In the genomic region with DNA sequence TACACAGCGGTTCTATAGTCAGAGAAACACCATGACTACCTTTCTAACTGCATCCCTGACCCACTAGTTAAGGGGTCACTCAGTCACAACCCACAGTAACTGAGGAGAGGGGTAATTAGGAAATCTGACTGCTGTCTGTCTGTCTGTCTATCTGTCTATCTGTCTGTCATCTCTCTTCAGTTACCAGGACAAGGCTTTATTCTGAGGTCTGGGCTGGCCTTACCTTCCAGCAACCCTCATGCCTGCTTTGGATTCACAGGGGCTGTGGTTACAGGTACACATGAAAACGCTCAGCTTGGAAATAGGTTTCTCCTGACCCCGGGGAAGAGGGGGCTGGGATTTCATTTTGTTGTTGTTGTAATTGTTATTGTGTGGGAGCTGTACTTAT, we compare ENCODE assay signal across 18 mouse cellular contexts. TPM values are rescaled to one million over a fixed set of nuclear protein-coding genes. Genes with fewer than 3 reads are reported as not detected.
DNase-seq lines count a peak whose midpoint lies in the region; ATAC-seq and TF ChIP-seq lines count a peak whose summit lies in the region.
"Had no signal": no experiment of that assay in that cellular context is flagged by ENCODE, and none has a peak within 500 bp of the region (broad histone marks: within the 10 kb centered on the region; RNA-seq: fewer than 3 reads in every experiment).

No protein-coding gene starts in this region.

- no peak for DNase-seq in heart, postnatal 0 days (ENCODE audit: low spot score)
- no peak for DNase-seq in heart, postnatal 14 days
- no peak for DNase-seq in CH12.LX (ENCODE audit: extremely low read depth)
- DNase-seq in ES-E14 (ENCODE audit: low read depth, low spot score) = no peak
- no peak for DNase-seq in urinary bladder, adult 2 months (ENCODE audit: low spot score)
- DNase-seq in frontal cortex, postnatal 14 days (ENCODE audit: low spot score in 2 of 2) = no peak
- DNase-seq: cerebellum, adult 11-12 months; cerebellum, postnatal 36 days; layer of hippocampus, postnatal 36 days; lung, adult 2 months; retina, postnatal 1 day; thymus, postnatal 36 days had no signal

- dilution Hi-C loops in CH12.LX (cut with MboI; ENCODE audit: extremely low pct_ligation_motif_present, extremely low pct_unique_long_range_greater_than_20kb, low sequenced_read_pairs) = no loop called here

- TF ChIP-seq POLR2A in CH12.LX (IDR thresholded peaks at IDR 0.05; ENCODE audit: low read depth, low read length) = no peak

- H3K27me3 ChIP-seq in heart, postnatal 0 days (ENCODE audit: control insufficient read depth, insufficient read depth, low read length) = no peaks in the 10 kb centered on the region
- H3K27me3 ChIP-seq in CH12.LX (replicated peaks) = no peaks in the 10 kb centered on the region
- H3K27me3 ChIP-seq in limb, embryonic 15.5 days = no peaks in the 10 kb centered on the region
- H3K27me3 ChIP-seq in forebrain, embryonic 16.5 days (replicated peaks; ENCODE audit: control insufficient read depth, insufficient read depth, low read length) = no peaks in the 10 kb centered on the region
- H3K27me3 ChIP-seq: forebrain, embryonic 15.5 days; hindbrain, embryonic 13.5 days had no signal

- no peak overlapping the region for H3K9ac ChIP-seq in heart, postnatal 0 days (replicated peaks; ENCODE audit: low read depth, low read length)
- H3K9ac ChIP-seq in CH12.LX (ENCODE audit: insufficient read depth, low read depth) (peak overlapping the region; percentile 94), ES-E14 (ENCODE audit: insufficient read depth, low read depth, low read length, poor library complexity, severe bottlenecking) (peak overlapping the region; percentile 43; the same call in 1 of the 2 replicates)
- no peak overlapping the region for H3K9ac ChIP-seq in limb, embryonic 15.5 days
- no peak overlapping the region for H3K9ac ChIP-seq in forebrain, embryonic 16.5 days (replicated peaks; ENCODE audit: low read depth, low read length)
- H3K9ac ChIP-seq: forebrain, embryonic 15.5 days; hindbrain, embryonic 13.5 days; liver, embryonic 12.5 days had no signal

- TF ChIP-seq RAD21 in CH12.LX (IDR thresholded peaks at IDR 0.05; ENCODE audit: low read depth, low read length) = no peak

- 0 out of 2 replicates have a peak, but pooled peaks cover 3% of the 10 kb centered on the region for H3K9me3 ChIP-seq in heart, postnatal 0 days (replicated peaks; ENCODE audit: control insufficient read depth, low read length)
- H3K9me3 ChIP-seq in CH12.LX (replicated peaks; ENCODE audit: low read length) (peaks cover 6% of the 10 kb centered on the region), ES-E14 (ENCODE audit: control insufficient read depth, insufficient read depth, low read depth, low read length) (no peaks in the 10 kb centered on the region)
- H3K9me3 ChIP-seq in limb, embryonic 15.5 days = no peaks in the 10 kb centered on the region; the same call in 1 of the 2 replicates
- no peaks in the 10 kb centered on the region for H3K9me3 ChIP-seq in forebrain, embryonic 16.5 days (ENCODE audit: control insufficient read depth, low read length)
- H3K9me3 ChIP-seq: forebrain, embryonic 15.5 days; hindbrain, embryonic 13.5 days had no signal

- intact Hi-C loops in heart, postnatal 14 days (cut with DNase I) = no loop called here

- H3K4me3 ChIP-seq in heart, postnatal 0 days (ENCODE audit: low read depth, low read length) = no peak overlapping the region
- H3K4me3 ChIP-seq in CH12.LX (replicated peaks in 1 of 3; ENCODE audit: low read depth in 2 of 3, low read length in 2 of 3, poor library complexity in 1 of 3) = peak overlapping the region; percentile 57 to 93 (median 78)
- peak overlapping the region; percentile 2 to 68; a peak in 2 of 4 replicates for H3K4me3 ChIP-seq in ES-E14 (ENCODE audit: insufficient read depth in 1 of 2, low read depth in 1 of 2, low read length in 2 of 2, poor library complexity in 1 of 2, severe bottlenecking in 1 of 2)
- H3K4me3 ChIP-seq in limb, embryonic 15.5 days = no peak overlapping the region
- no peak overlapping the region for H3K4me3 ChIP-seq in forebrain, embryonic 16.5 days (replicated peaks; ENCODE audit: low read length)
- H3K4me3 ChIP-seq: forebrain, embryonic 15.5 days; hindbrain, embryonic 13.5 days; liver, embryonic 12.5 days had no signal

- no peak for ATAC-seq in heart, postnatal 0 days (ENCODE audit: insufficient read depth, low read depth)
- no peak for ATAC-seq in limb, embryonic 15.5 days (ENCODE audit: insufficient number of reproducible peaks, low FRiP score, low TSS enrichment, low read depth)
- no peak for ATAC-seq in forebrain, embryonic 16.5 days
- ATAC-seq: forebrain, embryonic 15.5 days; liver, embryonic 12.5 days; midbrain, embryonic 16.5 days had no signal

- in situ Hi-C loops in CH12.LX (cut with MboI; ENCODE audit: low pct_ligation_motif_present, low pct_unique_long_range_greater_than_20kb, low sequenced_read_pairs) = no loop called here
- in situ Hi-C loops in ES-E14 (cut with MboI; ENCODE audit: low sequenced_read_pairs in 2 of 2, unreplicated experiment in 2 of 2) = no loop called here

- peaks cover 20% of the 10 kb centered on the region; the same call in 1 of the 2 replicates for H3K4me1 ChIP-seq in heart, postnatal 0 days (ENCODE audit: control insufficient read depth, insufficient read depth)
- peaks cover 5 to 43% of the 10 kb centered on the region in 2 experiments for H3K4me1 ChIP-seq in CH12.LX (ENCODE audit: control insufficient read depth in 1 of 2, insufficient read depth in 2 of 2)
- H3K4me1 ChIP-seq in ES-E14 (ENCODE audit: control insufficient read depth in 2 of 2, insufficient read depth in 2 of 2, low read length in 2 of 2, poor library complexity in 1 of 2) = peaks cover 2 to 9% of the 10 kb centered on the region in 2 experiments; a peak in 3 of 4 replicates
- H3K4me1 ChIP-seq in limb, embryonic 15.5 days = peaks cover 34% of the 10 kb centered on the region
- no peaks in the 10 kb centered on the region for H3K4me1 ChIP-seq in forebrain, embryonic 16.5 days (replicated peaks; ENCODE audit: control insufficient read depth, insufficient read depth, low read length)
- H3K4me1 ChIP-seq: forebrain, embryonic 15.5 days had no signal

- H3K27ac ChIP-seq in heart, postnatal 0 days (ENCODE audit: low read depth) = peak overlapping the region; percentile 76
- peak overlapping the region; percentile 89 for H3K27ac ChIP-seq in CH12.LX (ENCODE audit: insufficient read depth, low read depth)
- H3K27ac ChIP-seq in ES-E14 (ENCODE audit: insufficient read depth, low read depth, low read length, poor library complexity, severe bottlenecking) = no peak overlapping the region
- H3K27ac ChIP-seq in limb, embryonic 15.5 days = peak overlapping the region; percentile 67
- no peak overlapping the region for H3K27ac ChIP-seq in forebrain, embryonic 16.5 days (ENCODE audit: low read length)
- H3K27ac ChIP-seq: forebrain, embryonic 15.5 days; hindbrain, embryonic 13.5 days; liver, embryonic 12.5 days had no signal

- peaks cover 4% of the 10 kb centered on the region for H3K79me2 ChIP-seq in CH12.LX (replicated peaks; ENCODE audit: control insufficient read depth, extremely low read depth, insufficient read depth, poor library complexity, severe bottlenecking)

- H3K4me2 ChIP-seq in heart, postnatal 0 days (ENCODE audit: low read depth, low read length) = no peak overlapping the region
- peak overlapping the region; percentile 96 for H3K4me2 ChIP-seq in CH12.LX (ENCODE audit: insufficient read depth, low read depth, poor library complexity, severe bottlenecking)
- no peak overlapping the region for H3K4me2 ChIP-seq in limb, embryonic 15.5 days
- no peak overlapping the region for H3K4me2 ChIP-seq in forebrain, embryonic 16.5 days (ENCODE audit: low read length)
- H3K4me2 ChIP-seq: forebrain, embryonic 15.5 days had no signal

- 73% methylated on average over 3 of the region's 3 CpGs for WGBS in heart, postnatal 0 days
- WGBS in limb, embryonic 15.5 days = 73% methylated on average over 3 of the region's 3 CpGs
- WGBS in forebrain, embryonic 16.5 days = 83% methylated on average over 3 of the region's 3 CpGs

- TF ChIP-seq EP300 in heart, postnatal 0 days (IDR thresholded peaks at IDR 0.05; ENCODE audit: low read depth) = no peak
- TF ChIP-seq EP300 in CH12.LX (IDR thresholded peaks at IDR 0.05; ENCODE audit: low read length) = no peak

- no peak for TF ChIP-seq CTCF in heart, postnatal 0 days (IDR thresholded peaks at IDR 0.05; ENCODE audit: low read depth)
- no peak for TF ChIP-seq CTCF in CH12.LX (conservative IDR thresholded peaks at IDR 0.05 in 1 of 2, IDR thresholded peaks at IDR 0.05 in 1 of 2; ENCODE audit: low read depth in 2 of 2, low read length in 2 of 2)

- no peaks in the 10 kb centered on the region for H3K36me3 ChIP-seq in heart, postnatal 0 days (replicated peaks; ENCODE audit: control insufficient read depth, insufficient read depth, low read length)
- H3K36me3 ChIP-seq in CH12.LX (replicated peaks in 1 of 2; ENCODE audit: control insufficient read depth in 1 of 2, insufficient read depth in 1 of 2, low read length in 1 of 2) (peaks cover 11 to 38% of the 10 kb centered on the region in 2 experiments), ES-E14 (ENCODE audit: control insufficient read depth, insufficient read depth, low read length, poor library complexity, severe bottlenecking) (no peaks in the 10 kb centered on the region)
- no peaks in the 10 kb centered on the region for H3K36me3 ChIP-seq in limb, embryonic 15.5 days
- no peaks in the 10 kb centered on the region for H3K36me3 ChIP-seq in forebrain, embryonic 16.5 days (ENCODE audit: control insufficient read depth, insufficient read depth)
- H3K36me3 ChIP-seq: forebrain, embryonic 15.5 days; hindbrain, embryonic 13.5 days; liver, embryonic 12.5 days had no signal

TF ChIP-seq in CH12.LX, 34 proteins besides CTCF, POLR2A, EP300 and RAD21 (continues in another document):
- TF ChIP-seq JUN (IDR thresholded peaks at IDR 0.05; ENCODE audit: insufficient read depth, low read depth, low read length) = no peak
- 0 out of 2 replicates have a peak, but pooled peaks have one; percentile 54 for TF ChIP-seq MXI1 (IDR thresholded peaks at IDR 0.05; ENCODE audit: low read depth, low read length)

TF ChIP-seq in ES-E14, 5 proteins besides CTCF, POLR2A, EP300 and RAD21 (continues in another document):
- no peak for TF ChIP-seq HCFC1 (IDR thresholded peaks at IDR 0.05; ENCODE audit: borderline replicate concordance, insufficient read depth, low read length)
- TF ChIP-seq ZC3H11A (IDR thresholded peaks at IDR 0.05; ENCODE audit: borderline replicate concordance, low read depth, low read length) = no peak
- no peak for TF ChIP-seq ZNF384 (IDR thresholded peaks at IDR 0.05; ENCODE audit: low read depth, low read length)

RNA-seq across cellular contexts. Expression of a gene that starts 27.5 kb away (rescaled TPM):
- 28.1 and 35.6 TPM in 2 replicates for total RNA-seq in heart, postnatal 0 days (2014; rRNA removed; ENCODE audit: low replicate concordance)
- 8.5 and 11.9 TPM in 2 replicates for polyA plus RNA-seq in heart, postnatal 0 days (2015; fragmentation: Nextera tagmentation; extraction: Ambion mirVana)
- total RNA-seq in heart, postnatal 14 days (2021) = 10 to 100 TPM; 53.9 to 68.6 TPM
- 8.7 and 10.2 TPM in 2 replicates for total RNA-seq in CH12.LX (2012; rRNA removed)
- 13.8 and 14.5 TPM in 2 replicates for total RNA-seq in CH12.LX (2014; rRNA removed)
- polyA plus RNA-seq in CH12.LX (2012; ENCODE audit: insufficient read length, low read depth) = 9.9 and 12.0 TPM in 2 replicates
- 39.3 and 53.4 TPM in 2 replicates for total RNA-seq in ES-E14 (2012; rRNA removed)
- polyA plus RNA-seq in limb, embryonic 15.5 days (2015; fragmentation: Nextera tagmentation; extraction: Ambion mirVana) = 7.6 and 8.7 TPM in 2 replicates
- polyA plus RNA-seq in urinary bladder, adult 2 months (2012; rRNA removed) = 10.7 and 12.5 TPM in 2 replicates
- 21.3 and 23.0 TPM in 2 replicates for polyA plus RNA-seq in forebrain, embryonic 16.5 days (2015; fragmentation: Nextera tagmentation; extraction: Ambion mirVana)

Comparison
In these comparisons a context has a peak if more than half of its experiments do, and no peak if none do; other contexts are left out.
1. H3K27ac ChIP-seq: peak in heart, postnatal 0 days (single experiment), CH12.LX (single experiment) and limb, embryonic 15.5 days (single experiment); none in ES-E14 (single experiment) and forebrain, embryonic 16.5 days (single experiment).
2. H3K4me3 ChIP-seq: peak in CH12.LX (3 of 3) and ES-E14 (2 of 2); none in heart, postnatal 0 days (single experiment), limb, embryonic 15.5 days (single experiment) and forebrain, embryonic 16.5 days (single experiment).
3. H3K9ac ChIP-seq: peak in CH12.LX (single experiment) and ES-E14 (single experiment); none in heart, postnatal 0 days (single experiment), limb, embryonic 15.5 days (single experiment) and forebrain, embryonic 16.5 days (single experiment).